8 mouse cellular contexts compared by ENCODE assay signal in the genomic region with DNA sequence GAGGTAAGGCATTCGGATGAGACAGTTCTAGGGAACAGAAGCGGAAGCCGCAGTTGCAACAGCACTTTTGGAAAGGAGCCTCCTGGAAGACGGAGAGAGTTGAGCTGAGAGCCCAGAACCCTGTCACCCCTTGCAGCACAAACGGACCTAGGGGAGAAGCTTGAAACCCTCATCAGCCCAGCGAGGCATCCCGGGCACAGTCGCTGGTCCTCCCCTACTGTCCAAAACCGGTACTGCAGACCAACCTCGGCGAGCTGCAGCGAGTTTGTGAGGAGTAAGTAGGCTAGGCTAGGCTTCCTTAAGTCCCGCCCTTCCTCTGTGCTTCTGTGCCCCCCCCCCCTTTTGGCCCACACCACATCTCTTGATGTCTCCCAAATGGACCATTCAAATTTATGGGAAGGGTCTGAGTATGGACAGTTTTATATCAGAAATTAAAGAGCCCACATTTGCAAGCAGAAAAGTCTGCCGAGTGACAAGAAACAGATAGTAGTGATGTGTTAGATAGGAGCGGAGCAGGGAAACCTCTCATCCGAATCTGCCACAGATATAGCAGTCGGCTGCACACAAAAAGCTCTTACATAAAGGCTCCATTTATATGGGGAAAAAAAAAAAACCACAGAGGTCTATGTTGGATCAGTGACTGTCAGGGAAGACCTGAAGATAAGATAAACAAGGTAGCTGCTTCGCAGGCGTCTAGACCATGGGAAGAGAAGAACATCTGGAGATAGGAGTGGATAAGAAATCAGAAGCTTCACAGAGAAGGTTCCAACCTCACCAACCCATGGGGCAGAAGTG. TPM values are rescaled to one million over a fixed set of nuclear protein-coding genes. Genes with fewer than 3 reads are reported as not detected.
DNase-seq lines count a peak whose midpoint lies in the region; ATAC-seq and TF ChIP-seq lines count a peak whose summit lies in the region.

No protein-coding gene starts in this region.

- no peak overlapping the region for H3K27ac ChIP-seq in ES-Bruce4 (ENCODE audit: insufficient read depth, low read length)
- no peak overlapping the region for H3K27ac ChIP-seq in forebrain, embryonic 16.5 days (ENCODE audit: low read length)
- no peak overlapping the region for H3K27ac ChIP-seq in olfactory bulb, adult 2 months (ENCODE audit: insufficient read depth, low read depth, low read length)

- H3K4me2 ChIP-seq in forebrain, embryonic 16.5 days (ENCODE audit: low read length): 0 out of 2 replicates have a peak overlapping the region, but pooled peaks have one; percentile 21

- no peaks in the 10 kb centered on the region for H3K4me1 ChIP-seq in ES-Bruce4 (ENCODE audit: control insufficient read depth, insufficient read depth, low read length)
- peaks cover 3% of the 10 kb centered on the region; the same call in 1 of the 2 replicates for H3K4me1 ChIP-seq in forebrain, embryonic 16.5 days (replicated peaks; ENCODE audit: control insufficient read depth, insufficient read depth, low read length)
- H3K4me1 ChIP-seq in lung, adult 2 months (ENCODE audit: control insufficient read depth, insufficient read depth, low read length): no peaks in the 10 kb centered on the region
- peaks cover 11% of the 10 kb centered on the region for H3K4me1 ChIP-seq in olfactory bulb, adult 2 months (ENCODE audit: control insufficient read depth, insufficient read depth, low read length)

- H3K4me3 ChIP-seq in ES-Bruce4 (ENCODE audit: low read depth, low read length): no peak overlapping the region
- H3K4me3 ChIP-seq in forebrain, embryonic 16.5 days (replicated peaks; ENCODE audit: low read length): 0 out of 2 replicates have a peak overlapping the region, but pooled peaks have one; percentile 5
- H3K4me3 ChIP-seq in lung, adult 2 months (replicated peaks; ENCODE audit: extremely low read depth, low read depth, low read length): no peak overlapping the region
- H3K4me3 ChIP-seq in olfactory bulb, adult 2 months (ENCODE audit: insufficient read depth, low read depth, low read length): no peak overlapping the region

- no peaks in the 10 kb centered on the region for H3K27me3 ChIP-seq in ES-Bruce4 (ENCODE audit: control insufficient read depth, insufficient read depth, low read length, poor library complexity, severe bottlenecking)
- H3K27me3 ChIP-seq in forebrain, embryonic 16.5 days (replicated peaks; ENCODE audit: control insufficient read depth, insufficient read depth, low read length): no peaks in the 10 kb centered on the region

- ATAC-seq in forebrain, embryonic 16.5 days: peak; percentile 71

- WGBS in forebrain, embryonic 16.5 days: 31% methylated on average over 19 of the region's 19 CpGs
- 23% methylated on average over 19 of the region's 19 CpGs for WGBS in lung, adult 2 months
- WGBS in olfactory bulb, adult 2 months: 31% methylated on average over 19 of the region's 19 CpGs

- no peak overlapping the region for H3K9ac ChIP-seq in ES-Bruce4 (ENCODE audit: low read depth, poor library complexity, severe bottlenecking)
- H3K9ac ChIP-seq in forebrain, embryonic 16.5 days (replicated peaks; ENCODE audit: low read depth, low read length): no peak overlapping the region

- peak; percentile 85 for TF ChIP-seq CTCF in ES-Bruce4 (IDR thresholded peaks at IDR 0.05; ENCODE audit: low read depth, low read length)
- peak; percentile 98 for TF ChIP-seq CTCF in lung, adult 2 months (IDR thresholded peaks at IDR 0.05; ENCODE audit: insufficient read depth, low read length)
- TF ChIP-seq CTCF in olfactory bulb, adult 2 months (IDR thresholded peaks at IDR 0.05; ENCODE audit: insufficient read depth, low read depth, low read length): peak; percentile 89

- no peak for TF ChIP-seq POLR2A in ES-Bruce4 (IDR thresholded peaks at IDR 0.05; ENCODE audit: insufficient read depth, low read length)
- no peak for TF ChIP-seq POLR2A in lung, adult 2 months (IDR thresholded peaks at IDR 0.05; ENCODE audit: borderline replicate concordance, extremely low read depth, low read depth, low read length)
- TF ChIP-seq POLR2A in olfactory bulb, adult 2 months (IDR thresholded peaks at IDR 0.05; ENCODE audit: insufficient read depth, low read depth, low read length): no peak

- no peaks in the 10 kb centered on the region for H3K36me3 ChIP-seq in ES-Bruce4 (ENCODE audit: control insufficient read depth, insufficient read depth, low read length, poor library complexity, severe bottlenecking)
- no peaks in the 10 kb centered on the region for H3K36me3 ChIP-seq in forebrain, embryonic 16.5 days (ENCODE audit: control insufficient read depth, insufficient read depth)

- intact Hi-C loops in heart, postnatal 25 days (cut with DNase I): loop anchor here (1.0 to 5.0 kb wide), 2 partner anchors 73 to 92 kb away; no protein-coding TSS in a partner anchor

- peak; percentile 58 for DNase-seq in cerebellum, adult 11 months
- DNase-seq in heart, postnatal 25 days (ENCODE audit: low spot score): peak; percentile 76
- peak; percentile 86 for DNase-seq in layer of hippocampus, adult 11-12 months (ENCODE audit: low spot score)
- DNase-seq in lung, adult 2 months: peak; percentile 81
- DNase-seq in thymus, adult 18-20 months: peak; percentile 58 to 60

- H3K9me3 ChIP-seq in ES-Bruce4 (replicated peaks; ENCODE audit: control insufficient read depth, insufficient read depth, low read length, poor library complexity, severe bottlenecking): no peaks in the 10 kb centered on the region
- no peaks in the 10 kb centered on the region for H3K9me3 ChIP-seq in forebrain, embryonic 16.5 days (ENCODE audit: control insufficient read depth, low read length)

- no peak for TF ChIP-seq EP300 in ES-Bruce4 (IDR thresholded peaks at IDR 0.05; ENCODE audit: insufficient read depth, low read depth, low read length)

RNA-seq across cellular contexts. Expression of a gene that starts 31.5 kb away (rescaled TPM):
- 9.0 and 9.5 TPM in 2 replicates for polyA plus RNA-seq in ES-Bruce4 (2011; ENCODE audit: insufficient read depth, insufficient read length, low read depth, missing spikeins)
- 10.4 and 13.7 TPM in 2 replicates for polyA plus RNA-seq in forebrain, embryonic 16.5 days (2015; fragmentation: Nextera tagmentation; extraction: Ambion mirVana)
- 10 to 100 TPM; 33.3 to 35.7 TPM for total RNA-seq in heart, postnatal 25 days (2021)
- 41.7 and 44.9 TPM in 2 replicates for polyA plus RNA-seq in lung, adult 2 months (2012; rRNA removed)
- polyA plus RNA-seq in olfactory bulb, adult 2 months (2012; ENCODE audit: insufficient read depth, insufficient read length, low replicate concordance, missing spikeins): not detected in 2 replicates

RNA-seq across cellular contexts. Expression of a gene that starts 41.6 kb away (rescaled TPM):
- polyA plus RNA-seq in ES-Bruce4 (2011; ENCODE audit: insufficient read depth, insufficient read length, low read depth, missing spikeins): 106 and 109 TPM in 2 replicates
- 2.0 and 2.6 TPM in 2 replicates for polyA plus RNA-seq in forebrain, embryonic 16.5 days (2015; fragmentation: Nextera tagmentation; extraction: Ambion mirVana)
- 10 to 100 TPM; 72.3 to 80.0 TPM for total RNA-seq in heart, postnatal 25 days (2021)
- polyA plus RNA-seq in lung, adult 2 months (2012; rRNA removed): 144 and 155 TPM in 2 replicates
- polyA plus RNA-seq in olfactory bulb, adult 2 months (2012; ENCODE audit: insufficient read depth, insufficient read length, low replicate concordance, missing spikeins): not detected in 2 replicates

Comparison
In these comparisons a context has a peak if more than half of its experiments do, and no peak if none do; other contexts are left out.
1. RNA of a gene that starts 41.6 kb away (polyA plus RNA-seq): 144 to 155 TPM in lung, adult 2 months and 106 to 109 TPM in ES-Bruce4; 2.0 to 2.6 TPM in forebrain, embryonic 16.5 days and not detected in olfactory bulb, adult 2 months; every median in the first group is over 10 times any median in the second.
2. Peak in every context shown above with its lines, with median percentiles within 50 percentile points of each other: CTCF ChIP-seq and DNase-seq.